Comparison of ENCODE assay signal across 9 mouse cellular contexts in the genomic region with DNA sequence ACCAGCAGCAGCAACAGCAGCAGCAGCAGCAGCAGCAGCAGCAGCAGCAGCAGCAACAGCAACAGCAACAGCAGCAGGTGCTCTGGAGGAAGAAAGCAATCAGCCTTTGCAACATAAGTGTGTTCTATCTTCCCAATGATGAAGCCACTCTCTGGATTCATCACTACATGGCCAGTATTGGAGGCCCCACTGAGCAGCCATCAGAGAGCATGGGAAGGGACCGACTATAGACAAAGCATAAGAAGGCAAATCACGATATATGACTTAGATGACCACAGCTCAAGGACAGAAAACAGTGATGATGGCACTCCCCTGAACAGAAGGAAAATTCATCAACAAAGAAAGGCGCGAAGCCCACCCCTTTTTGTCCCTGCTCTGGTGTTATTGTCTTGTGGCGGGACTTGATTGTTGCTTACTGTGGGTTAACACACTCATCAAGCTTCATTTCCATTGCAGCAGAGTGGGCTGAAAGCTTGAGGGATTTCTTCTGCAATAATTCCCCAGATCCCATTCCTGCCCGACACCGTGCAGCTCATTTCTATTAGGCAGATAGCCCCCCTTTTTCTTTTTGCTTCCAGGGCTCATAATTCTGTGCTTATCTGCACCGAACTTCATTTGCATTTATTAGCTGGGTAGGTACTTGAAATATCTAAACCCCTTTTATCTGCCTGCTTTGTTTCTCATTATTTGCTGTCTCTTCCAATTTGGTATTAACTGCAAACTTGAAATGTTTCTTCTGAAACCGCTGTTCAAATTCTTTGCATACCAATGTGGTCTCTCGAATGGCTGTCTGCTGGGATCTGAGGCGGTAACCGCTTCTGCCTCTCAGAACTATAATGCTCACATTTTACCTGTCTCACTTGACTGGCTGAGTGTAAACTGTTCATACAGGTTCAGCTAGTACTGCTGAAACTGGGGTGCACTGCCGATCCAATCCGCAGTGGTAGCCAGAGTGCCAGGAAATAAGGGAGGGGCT.
DNase-seq lines count a peak whose midpoint lies in the region; ATAC-seq and TF ChIP-seq lines count a peak whose summit lies in the region.
"Had no signal": no experiment of that assay in that cellular context is flagged by ENCODE, and none has a peak within 500 bp of the region (broad histone marks: within the 10 kb centered on the region; RNA-seq: fewer than 3 reads in every experiment).

No protein-coding gene starts in this region.

- TF ChIP-seq CTCF in midbrain, postnatal 0 days (IDR thresholded peaks at IDR 0.05), result no peak

- 0 out of 2 replicates have a peak overlapping the region, but pooled peaks have one; percentile 8 for H3K4me2 ChIP-seq in kidney, embryonic 16.5 days (replicated peaks; ENCODE audit: low read depth, low read length)
- H3K4me2 ChIP-seq in embryonic facial prominence, embryonic 11.5 days (ENCODE audit: low read depth, low read length), result no peak overlapping the region
- H3K4me2 ChIP-seq in hindbrain, embryonic 13.5 days, result peak overlapping the region; percentile 19; the same call in 1 of the 2 replicates
- H3K4me2 ChIP-seq in midbrain, postnatal 0 days (ENCODE audit: low read depth, low read length, poor library complexity, severe bottlenecking), result peak overlapping the region; percentile 33

- intact Hi-C loops in left cerebral cortex, postnatal 36 days (cut with DNase I), result no loop called here

- H3K27me3 ChIP-seq in kidney, embryonic 16.5 days (ENCODE audit: insufficient read depth, low read length), result no peaks in the 10 kb centered on the region
- H3K27me3 ChIP-seq in embryonic facial prominence, embryonic 11.5 days (ENCODE audit: control insufficient read depth, insufficient read depth, low read length), result no peaks in the 10 kb centered on the region
- no peaks in the 10 kb centered on the region for H3K27me3 ChIP-seq in hindbrain, embryonic 13.5 days
- no peaks in the 10 kb centered on the region for H3K27me3 ChIP-seq in midbrain, postnatal 0 days (ENCODE audit: insufficient read depth, low read length)

- 60% methylated on average over 14 of the region's 14 CpGs for WGBS in kidney, embryonic 16.5 days
- WGBS in embryonic facial prominence, embryonic 11.5 days, result 51% methylated on average over 14 of the region's 14 CpGs
- 49% methylated on average over 14 of the region's 14 CpGs for WGBS in hindbrain, embryonic 13.5 days
- WGBS in midbrain, postnatal 0 days, result 33% methylated on average over 14 of the region's 14 CpGs

- no peak for DNase-seq in kidney, adult 11 months
- peak; percentile 58 for DNase-seq in embryonic facial prominence, embryonic 11.5 days (ENCODE audit: low spot score)
- no peak for DNase-seq in midbrain, postnatal 0 days (ENCODE audit: low spot score)
- no peak for DNase-seq in left cerebral cortex, postnatal 36 days (ENCODE audit: low spot score in 2 of 2)
- DNase-seq in adrenal gland, adult 18-20 months (ENCODE audit: low spot score in 2 of 2), result no peak
- DNase-seq in adrenal gland, adult 2 months, result no peak
- DNase-seq: cerebellum, postnatal 25 days had no signal

- no peaks in the 10 kb centered on the region for H3K4me1 ChIP-seq in kidney, embryonic 16.5 days (ENCODE audit: insufficient read depth, low read length)
- H3K4me1 ChIP-seq in embryonic facial prominence, embryonic 11.5 days (ENCODE audit: control insufficient read depth, insufficient read depth, low read length), result no peaks in the 10 kb centered on the region
- H3K4me1 ChIP-seq in hindbrain, embryonic 13.5 days (replicated peaks), result peaks cover 14% of the 10 kb centered on the region
- H3K4me1 ChIP-seq in midbrain, postnatal 0 days (ENCODE audit: insufficient read depth, low read length), result 0 out of 2 replicates have a peak, but pooled peaks cover 4% of the 10 kb centered on the region

- no peaks in the 10 kb centered on the region for H3K9me3 ChIP-seq in kidney, embryonic 16.5 days (ENCODE audit: low read length)
- H3K9me3 ChIP-seq in embryonic facial prominence, embryonic 11.5 days (replicated peaks; ENCODE audit: control insufficient read depth, low read length), result no peaks in the 10 kb centered on the region
- no peaks in the 10 kb centered on the region for H3K9me3 ChIP-seq in hindbrain, embryonic 13.5 days
- H3K9me3 ChIP-seq in midbrain, postnatal 0 days (ENCODE audit: low read length), result no peaks in the 10 kb centered on the region

- peak overlapping the region; percentile 37; the same call in 1 of the 2 replicates for H3K27ac ChIP-seq in kidney, embryonic 16.5 days (ENCODE audit: low read length)
- H3K27ac ChIP-seq in embryonic facial prominence, embryonic 11.5 days (replicated peaks; ENCODE audit: low read depth, low read length), result no peak overlapping the region
- H3K27ac ChIP-seq in hindbrain, embryonic 13.5 days, result peak overlapping the region; percentile 79
- peak overlapping the region; percentile 63 for H3K27ac ChIP-seq in midbrain, postnatal 0 days (ENCODE audit: low read depth, low read length)

- no peak overlapping the region for H3K9ac ChIP-seq in kidney, embryonic 16.5 days (replicated peaks; ENCODE audit: low read length)
- no peak overlapping the region for H3K9ac ChIP-seq in embryonic facial prominence, embryonic 11.5 days (replicated peaks; ENCODE audit: low read length)
- H3K9ac ChIP-seq in hindbrain, embryonic 13.5 days, result no peak overlapping the region
- 0 out of 2 replicates have a peak overlapping the region, but pooled peaks have one; percentile 24 for H3K9ac ChIP-seq in midbrain, postnatal 0 days (replicated peaks; ENCODE audit: low read length, poor library complexity, severe bottlenecking)

- H3K4me3 ChIP-seq in kidney, embryonic 16.5 days (ENCODE audit: low read length), result no peak overlapping the region
- H3K4me3 ChIP-seq in embryonic facial prominence, embryonic 11.5 days (ENCODE audit: low read depth, low read length), result no peak overlapping the region
- H3K4me3 ChIP-seq in hindbrain, embryonic 13.5 days, result no peak overlapping the region
- 0 out of 2 replicates have a peak overlapping the region, but pooled peaks have one; percentile 5 for H3K4me3 ChIP-seq in midbrain, postnatal 0 days (ENCODE audit: low read depth, low read length)

- H3K36me3 ChIP-seq in kidney, embryonic 16.5 days (ENCODE audit: insufficient read depth, low read length), result no peaks in the 10 kb centered on the region
- no peaks in the 10 kb centered on the region for H3K36me3 ChIP-seq in embryonic facial prominence, embryonic 11.5 days (replicated peaks; ENCODE audit: control insufficient read depth, insufficient read depth, low read depth, low read length)
- H3K36me3 ChIP-seq in hindbrain, embryonic 13.5 days, result no peaks in the 10 kb centered on the region
- no peaks in the 10 kb centered on the region for H3K36me3 ChIP-seq in midbrain, postnatal 0 days (ENCODE audit: insufficient read depth, low read length)

- peak; percentile 88 for ATAC-seq in kidney, embryonic 16.5 days (ENCODE audit: low FRiP score, low TSS enrichment)
- ATAC-seq in embryonic facial prominence, embryonic 11.5 days (replicated peaks; ENCODE audit: insufficient number of reproducible peaks, low FRiP score, low TSS enrichment, low read depth), result peak; percentile 69; the same call in 1 of the 2 replicates
- ATAC-seq in hindbrain, embryonic 13.5 days (ENCODE audit: low FRiP score), result peak; percentile 77
- ATAC-seq in midbrain, postnatal 0 days (ENCODE audit: low FRiP score), result peak; percentile 77
